Mouse (Mus musculus) heart, adult 2 months (tissue): Measurements from ENCODE around the gene Minos1.

Experiments
- CTCF ChIP-seq: fragments of 200-600 bp; IDR thresholded peaks from 2 replicates; pipeline ENCODE4 v1.8.1; 2022; ENCODE audit warnings: antibody characterized with exemption, mild to moderate bottlenecking, moderate library complexity
- EP300 ChIP-seq: fragments of 200-500 bp; IDR thresholded peaks from 2 replicates; pipeline ENCODE4 v1.6.1; 2011; ENCODE audit warnings: low read depth, low read length, control low read depth; ENCODE audit not compliant: insufficient read depth
- POLR2A ChIP-seq: fragments of 200-500 bp; IDR thresholded peaks from 2 replicates; pipeline ENCODE4 v1.6.1; 2011; ENCODE audit warnings: mild to moderate bottlenecking, low read depth, low read length, control low read depth; ENCODE audit not compliant: insufficient read depth

DNA sequence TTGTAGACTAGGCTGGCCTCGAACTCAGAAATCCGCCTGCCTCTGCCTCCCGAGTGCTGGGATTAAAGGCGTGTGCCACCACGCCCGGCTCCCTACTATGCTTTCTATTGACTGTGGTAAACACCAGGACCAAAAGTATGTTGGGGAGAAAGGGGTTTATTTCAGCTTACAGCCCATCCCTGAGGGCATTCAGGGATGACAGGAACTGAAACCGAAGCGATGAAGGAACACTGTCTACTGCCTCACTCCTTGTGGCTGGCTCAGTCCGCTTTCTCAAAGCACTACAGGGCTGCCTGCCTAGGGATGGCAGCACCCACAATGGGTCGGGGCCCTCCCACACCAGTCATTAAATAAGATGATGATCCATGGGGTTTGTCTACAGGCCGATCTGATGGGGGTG is 47.5 kb upstream of the Minos1 start:
- TF ChIP-seq POLR2A, result no peak
- no peak for TF ChIP-seq CTCF
- TF ChIP-seq EP300, result no peak
